Mouse (Mus musculus): ENCODE measurements at regions not wholly inside any gene's neighbourhood (a gene's known extent, or its start where the extent isn't known, plus 50 kb on each side); places are given as distances from the start of the nearest gene placed in this dataset.

GRCm38 (mm10) chr3:125220913-125221312 is 183.0 kb upstream of the Ndst4 start:
- TF ChIP-seq CTCF (IDR thresholded peaks at IDR 0.05; ENCODE audit: low read depth, low read length) (no peak), POLR2A (IDR thresholded peaks at IDR 0.05; ENCODE audit: extremely low read depth, insufficient read depth, low read length) (no peak)
